Mouse (Mus musculus): ENCODE measurements around the gene Snrpg.
"Not testable (repeated sequence)": the region's sequence is repeated elsewhere in the genome, so short reads cannot be mapped to it uniquely, and the experiment has no call there.

The Snrpg gene

DNA sequence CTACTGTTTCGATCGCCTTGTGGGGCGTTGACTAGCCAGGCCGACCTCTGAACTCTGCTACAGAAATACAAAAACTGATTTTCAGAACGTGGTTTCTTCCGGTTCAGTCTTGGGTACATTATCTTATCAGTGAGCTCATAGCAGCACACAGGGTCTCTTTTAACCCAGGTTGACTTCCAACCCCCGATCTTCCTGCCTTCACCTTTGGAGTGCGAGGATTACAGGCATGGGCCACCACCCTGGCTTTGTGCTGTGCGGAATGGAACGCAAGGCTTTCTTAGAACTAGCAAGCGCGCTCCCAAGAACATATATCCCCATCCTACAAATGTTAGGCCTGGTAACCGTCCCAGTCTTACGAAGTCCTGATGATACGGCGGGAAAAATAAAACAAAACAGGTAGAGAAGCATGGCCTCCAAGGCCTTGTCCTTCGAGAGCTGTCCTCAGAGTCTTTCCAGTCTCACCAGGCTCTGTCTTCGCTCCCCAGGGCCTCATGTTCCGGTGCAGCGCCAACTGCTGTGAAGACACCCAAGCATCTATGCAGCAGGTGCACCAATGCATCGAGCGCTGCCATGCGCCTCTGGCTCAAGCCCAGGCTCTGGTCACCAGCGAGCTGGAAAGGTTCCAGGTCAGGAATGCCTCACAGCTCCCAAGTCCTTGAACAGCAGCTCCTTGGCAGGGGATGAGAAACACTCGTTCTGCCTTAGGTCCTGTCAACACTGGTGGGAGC, 4.8 kb upstream of the Snrpg start:
- in situ Hi-C loops (cut with MboI): loop anchor here (10.0 to 25.0 kb wide), 2 partner anchors 229 to 401 kb away; partner anchors contain the start of gene Dusp11

DNA sequence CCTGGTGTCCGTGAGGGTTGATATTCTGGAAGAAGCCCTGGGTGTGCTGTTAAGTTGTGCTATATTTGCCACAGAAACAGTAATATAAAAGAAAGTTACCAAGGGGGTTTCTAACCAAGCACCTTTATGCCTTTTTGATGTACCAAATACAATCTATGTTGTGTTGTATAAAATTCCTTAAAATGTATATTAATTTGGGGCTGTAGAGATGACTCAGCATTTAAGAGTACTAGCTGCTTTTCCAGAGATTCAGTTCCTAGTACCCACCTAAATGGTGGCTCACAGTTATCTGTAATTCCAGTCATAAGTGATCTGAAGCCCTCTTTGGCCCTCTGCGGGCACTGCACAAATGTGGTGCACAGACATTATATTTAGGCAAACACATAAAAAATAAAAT, 4.3 kb upstream of the Snrpg start:
- in situ Hi-C loops (cut with MboI): loop anchor here (10.0 to 25.0 kb wide), 2 partner anchors 230 to 402 kb away; partner anchors contain the start of gene Dusp11

DNA sequence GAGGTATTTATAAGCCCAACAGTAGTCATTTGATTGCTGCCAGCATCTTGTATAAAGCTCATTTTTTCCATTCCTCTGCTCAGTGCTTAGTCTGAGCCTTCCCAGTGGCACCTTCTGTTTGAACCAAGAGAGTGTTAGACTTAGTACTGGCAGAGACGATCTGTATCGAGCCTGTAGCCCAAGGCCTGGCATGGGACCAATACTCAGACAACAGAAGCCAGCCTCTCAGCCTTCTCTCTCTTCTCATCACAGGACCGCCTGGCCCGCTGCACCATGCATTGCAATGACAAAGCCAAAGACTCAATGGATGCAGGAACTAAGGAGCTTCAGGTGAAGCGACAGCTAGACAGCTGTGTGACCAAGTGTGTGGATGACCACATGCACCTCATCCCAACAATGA, 2.6 kb upstream of the Snrpg start:
- in situ Hi-C loops (cut with MboI): loop anchor here (10.0 to 25.0 kb wide), 2 partner anchors 231 to 404 kb away; partner anchors contain the start of gene Dusp11

DNA sequence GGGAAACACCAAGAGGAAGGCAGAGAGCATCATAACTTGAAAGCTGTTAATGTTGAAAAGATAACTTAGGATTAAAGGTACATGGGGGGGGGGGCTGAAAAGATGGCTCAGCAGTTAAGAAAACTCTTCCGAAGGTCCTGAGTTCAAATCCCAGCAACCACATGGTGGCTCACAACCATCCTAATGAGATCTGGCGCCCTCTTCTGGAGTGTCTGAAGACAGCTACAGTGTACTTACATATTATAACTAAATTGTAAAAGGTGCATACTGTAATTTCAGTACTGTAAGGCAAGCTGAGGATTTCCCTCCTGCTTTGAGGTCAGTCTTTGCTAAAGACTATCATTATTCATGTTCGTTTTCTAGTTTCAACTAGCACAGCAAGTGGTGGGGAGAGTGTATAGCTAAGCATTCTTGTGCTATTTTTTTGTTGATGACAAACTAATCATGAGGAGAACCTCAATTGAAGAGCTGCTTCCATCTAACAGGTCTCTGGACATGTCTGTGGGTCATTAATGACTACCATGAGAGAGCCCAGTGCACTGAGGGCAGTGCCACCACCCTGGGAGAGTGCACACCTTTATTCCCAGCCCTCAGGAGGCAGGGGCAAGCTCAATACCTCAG, 901 bp upstream of the Snrpg start:
- in situ Hi-C loops (cut with MboI): loop anchor here (25.0 kb wide), 1 partner anchor 233 kb away; no protein-coding TSS in a partner anchor

DNA sequence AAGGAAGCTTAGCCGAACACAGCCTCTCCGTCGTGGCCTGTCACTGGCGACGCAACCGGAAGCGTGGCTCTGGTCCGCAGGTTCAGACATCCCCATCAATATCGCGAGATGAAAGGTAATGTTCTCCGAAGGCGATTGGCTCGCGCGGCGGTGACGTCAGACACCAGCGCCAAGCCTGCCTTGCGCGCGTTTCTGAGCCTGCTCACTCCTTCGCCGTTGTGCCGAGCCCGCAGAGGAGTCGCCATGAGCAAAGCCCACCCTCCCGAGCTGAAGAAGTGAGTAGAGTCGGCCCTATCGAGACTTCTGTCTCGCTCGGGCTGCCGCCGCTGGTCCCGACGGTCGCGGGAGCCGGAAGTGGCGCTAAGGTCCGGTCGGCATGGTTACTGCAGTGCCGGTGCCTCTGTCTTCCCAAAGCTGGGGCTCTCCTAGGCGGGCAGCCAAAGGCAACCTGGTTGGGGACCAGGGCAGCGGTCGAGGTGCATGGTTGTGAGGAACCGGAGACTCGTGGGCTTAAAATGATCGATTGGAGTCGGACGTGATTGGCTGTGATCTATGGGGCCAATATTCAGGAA, 322 bp downstream of the Snrpg start:
- in situ Hi-C loops (cut with MboI): loop anchor here (25.0 kb wide), 1 partner anchor 234 kb away; no protein-coding TSS in a partner anchor

DNA sequence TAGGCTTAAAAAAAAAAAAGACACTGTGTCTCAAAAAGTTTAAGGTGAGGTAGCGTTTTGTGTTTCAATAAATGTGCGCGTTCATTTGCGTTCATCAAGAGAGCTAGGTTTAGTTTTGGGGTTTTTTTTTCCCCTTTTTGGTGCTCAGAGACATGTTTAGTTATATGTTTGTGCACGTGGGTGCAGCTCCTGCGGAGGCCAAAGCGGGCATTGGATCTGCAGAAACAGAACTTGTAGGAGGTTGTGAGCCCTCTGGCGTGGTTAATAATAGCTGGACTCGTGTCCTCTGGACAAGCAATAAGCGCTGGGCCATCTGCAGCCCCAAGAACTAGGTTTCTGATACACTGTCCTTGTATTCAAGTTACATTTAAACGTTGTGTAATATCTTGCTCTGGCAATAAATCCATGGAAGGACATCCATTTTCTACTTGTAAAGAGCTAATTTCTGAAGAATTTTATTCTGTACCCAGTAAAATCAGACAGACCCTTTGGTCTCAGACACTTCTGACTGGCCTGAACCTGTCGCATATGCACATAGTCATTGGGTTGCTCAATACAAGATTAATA, 929 bp downstream of the Snrpg start:
- in situ Hi-C loops (cut with MboI): loop anchor here (25.0 kb wide), 1 partner anchor 235 kb away; no protein-coding TSS in a partner anchor

DNA sequence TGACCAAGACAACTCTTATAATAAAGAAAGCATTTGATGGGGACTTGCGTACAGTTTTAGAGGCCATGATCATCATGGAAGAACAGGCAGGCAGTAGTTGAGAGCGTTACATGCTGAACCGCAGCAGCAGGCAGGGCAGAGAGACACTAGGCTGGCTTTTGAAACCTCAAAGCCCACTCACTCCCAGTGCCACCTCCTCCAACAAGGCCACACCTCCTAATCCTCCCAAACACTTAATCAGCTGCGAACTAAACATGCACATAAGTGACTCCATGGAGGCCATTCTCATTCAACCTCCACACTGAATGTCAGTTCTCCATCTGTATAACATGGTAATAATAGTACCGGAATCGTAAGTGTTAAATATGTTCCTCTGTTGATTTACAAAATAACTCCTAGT, 2.5 kb downstream of the Snrpg start:
- in situ Hi-C loops (cut with MboI): loop anchor here (25.0 kb wide), 1 partner anchor 236 kb away; no protein-coding TSS in a partner anchor

DNA sequence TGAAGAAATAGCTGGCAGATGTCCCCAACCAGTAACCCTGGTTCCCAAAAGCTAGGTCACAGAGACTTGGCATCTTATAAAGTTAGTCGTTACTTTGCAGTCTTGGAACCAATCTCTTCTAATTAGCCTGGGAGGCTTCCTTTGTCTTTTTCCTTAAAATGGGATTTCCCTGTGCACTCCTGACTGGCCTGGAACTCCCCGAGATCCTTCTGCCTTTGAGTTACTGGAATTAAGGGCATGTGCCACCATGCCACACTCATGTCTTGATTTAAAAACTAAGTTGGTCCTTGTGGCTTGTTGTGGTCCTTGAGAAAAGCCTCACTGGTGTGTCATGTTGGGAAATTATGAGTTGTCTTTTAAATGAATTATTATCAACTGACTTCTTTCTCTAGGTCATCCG, 7.2 kb downstream of the Snrpg start:
- in situ Hi-C loops (cut with MboI): no loop called here

DNA sequence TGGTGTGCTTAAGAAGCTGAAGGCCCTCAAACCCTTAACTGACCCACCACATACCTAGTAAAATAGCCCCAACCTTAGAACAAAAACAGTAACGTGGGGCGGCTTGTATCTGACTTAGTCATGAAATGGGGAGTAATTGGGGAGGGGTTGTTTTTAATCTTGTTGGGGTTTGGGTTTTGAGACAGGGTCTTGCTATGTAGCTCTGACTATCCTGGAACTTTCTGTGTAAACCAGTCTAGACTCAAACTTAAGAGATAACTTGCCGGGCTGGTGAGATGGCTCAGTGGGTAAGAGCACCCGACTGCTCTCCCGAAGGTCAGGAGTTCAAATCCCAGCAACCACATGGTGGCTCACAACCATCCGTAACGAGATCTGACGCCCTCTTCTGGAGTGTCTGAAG, 9.0 kb downstream of the Snrpg start:
- in situ Hi-C loops (cut with MboI): not testable (repeated sequence)

DNA sequence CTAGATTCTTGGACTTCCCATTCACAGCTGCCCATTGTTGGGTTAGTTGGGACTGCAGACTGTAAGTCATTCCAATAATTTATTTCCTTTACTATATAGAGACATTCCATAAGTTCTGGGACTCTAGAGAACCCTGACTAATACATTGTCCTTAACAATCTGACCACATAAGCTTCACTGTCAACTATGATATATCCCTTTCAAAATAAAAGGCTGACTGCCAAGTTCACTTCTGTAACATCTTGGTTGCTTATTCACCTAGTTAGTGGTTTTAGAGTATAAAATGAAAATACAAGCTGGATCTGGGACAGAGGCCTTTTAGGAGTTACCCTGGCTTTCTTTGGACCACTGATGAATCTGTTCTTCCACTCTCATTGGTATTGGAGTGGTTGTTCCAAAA, 11.4 kb downstream of the Snrpg start:
- in situ Hi-C loops (cut with MboI): no loop called here

DNA sequence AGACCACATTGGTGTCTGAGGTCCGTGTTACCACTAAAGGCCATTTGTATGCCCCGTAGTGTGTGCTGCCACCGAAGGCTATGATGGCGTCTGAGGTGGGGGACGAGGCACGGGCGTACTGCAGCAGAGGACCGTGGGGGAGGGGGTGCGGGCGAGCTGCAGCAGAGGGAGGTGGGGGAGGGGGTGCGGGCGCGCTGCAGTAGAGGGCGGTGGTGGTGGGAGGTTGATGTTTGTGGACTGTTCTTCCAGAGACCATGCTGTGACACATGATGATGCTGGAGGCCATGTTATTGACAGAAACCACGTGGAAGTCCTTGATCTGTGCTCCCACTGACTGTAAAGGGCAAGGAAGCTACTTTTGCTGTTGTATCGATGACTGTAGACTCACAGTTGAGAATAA, 12.3 kb downstream of the Snrpg start:
- in situ Hi-C loops (cut with MboI): no loop called here

DNA sequence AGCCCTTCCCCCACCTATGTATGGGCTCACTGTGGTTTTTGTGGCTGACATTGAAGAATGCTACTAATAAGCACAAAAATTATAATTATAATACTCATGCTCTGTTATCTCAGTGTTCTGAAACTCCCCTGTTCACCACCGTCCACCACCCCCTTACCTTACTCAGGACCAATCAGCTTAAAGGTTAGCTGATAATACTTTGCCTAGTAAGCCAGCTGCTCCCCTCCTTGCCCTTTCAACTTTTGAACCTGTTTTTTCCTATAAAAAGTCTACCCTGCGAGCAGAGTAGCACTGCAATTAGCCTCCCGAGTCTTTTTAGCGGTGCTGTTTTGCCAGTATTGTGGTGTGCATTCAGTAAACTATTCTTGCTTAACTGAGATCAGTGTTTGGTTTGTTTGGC, 13.6 kb downstream of the Snrpg start:
- in situ Hi-C loops (cut with MboI): no loop called here

DNA sequence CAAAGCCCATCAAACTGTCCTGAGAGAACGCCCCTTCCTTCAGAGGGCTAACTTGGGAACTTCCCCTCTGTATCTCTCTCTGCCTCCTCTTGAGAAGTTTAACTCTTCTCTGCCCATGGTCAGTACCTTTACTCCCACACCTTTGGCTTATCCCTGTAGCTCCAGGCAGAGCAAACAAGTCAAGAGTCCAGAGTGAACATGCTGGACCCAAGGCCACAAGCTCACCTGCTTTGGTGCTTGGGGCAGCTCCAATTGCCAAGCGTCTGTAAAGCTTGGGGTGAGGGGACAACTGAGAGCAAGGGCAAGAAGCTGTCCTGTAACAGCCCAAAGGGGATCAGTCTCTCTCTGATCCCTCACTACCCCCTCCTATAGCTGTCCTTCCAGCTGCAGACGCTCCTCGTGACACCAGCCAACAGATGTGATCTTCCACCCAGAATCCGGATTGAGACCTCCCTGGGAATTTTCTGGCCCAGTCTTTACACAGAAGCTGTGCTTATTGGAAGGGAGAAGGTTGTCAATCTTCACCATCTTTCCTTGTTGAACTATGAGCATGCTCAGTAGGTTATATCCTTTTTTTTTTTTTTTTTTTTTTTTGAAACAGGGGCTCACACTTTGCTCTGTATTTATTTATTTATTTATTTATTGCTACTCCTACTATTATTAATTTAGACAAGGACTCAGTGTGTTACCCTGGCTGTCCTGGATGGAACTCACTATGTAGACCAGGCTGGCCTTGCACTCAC, 14.4 kb downstream of the Snrpg start:
- in situ Hi-C loops (cut with MboI): no loop called here

DNA sequence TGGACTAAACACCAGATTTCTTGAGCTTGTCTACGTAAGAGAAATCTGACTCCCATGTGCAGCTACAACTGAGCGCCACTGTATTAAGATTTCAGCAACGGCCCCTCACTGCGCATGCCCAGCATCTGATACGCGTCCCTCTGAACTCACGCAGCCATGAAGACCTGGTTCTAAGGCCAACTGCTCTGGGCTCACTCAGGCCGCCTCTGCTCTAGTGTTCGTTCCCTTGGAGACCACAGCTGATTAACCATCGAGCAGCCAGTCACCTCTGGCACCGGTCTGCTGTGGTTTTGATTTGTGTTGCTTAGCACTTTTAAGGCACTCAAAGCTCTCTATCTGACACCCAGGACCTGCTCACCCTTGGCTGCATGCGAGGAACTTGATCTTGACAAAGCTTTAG, 16.2 kb downstream of the Snrpg start:
- in situ Hi-C loops (cut with MboI): no loop called here

DNA sequence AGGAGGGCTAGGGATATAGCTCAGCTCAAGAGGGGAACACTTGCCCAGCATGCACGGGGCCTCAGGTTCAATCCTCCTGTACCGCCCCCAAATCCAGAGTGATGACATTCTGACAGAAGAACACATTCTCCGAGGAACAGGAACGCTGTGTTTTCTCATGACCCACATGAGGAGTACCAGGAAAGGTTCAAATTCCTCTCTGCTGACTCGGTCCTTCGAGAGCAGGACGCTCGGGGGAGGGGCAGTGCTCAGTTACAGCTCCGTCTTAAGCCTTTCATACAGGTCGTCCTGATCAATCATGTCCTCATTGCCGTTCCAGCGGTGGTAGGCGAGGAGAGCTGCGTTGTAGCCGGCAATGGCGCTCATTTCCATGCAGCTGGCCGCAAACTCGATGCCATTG, 17.4 kb downstream of the Snrpg start:
- in situ Hi-C loops (cut with MboI): no loop called here

DNA sequence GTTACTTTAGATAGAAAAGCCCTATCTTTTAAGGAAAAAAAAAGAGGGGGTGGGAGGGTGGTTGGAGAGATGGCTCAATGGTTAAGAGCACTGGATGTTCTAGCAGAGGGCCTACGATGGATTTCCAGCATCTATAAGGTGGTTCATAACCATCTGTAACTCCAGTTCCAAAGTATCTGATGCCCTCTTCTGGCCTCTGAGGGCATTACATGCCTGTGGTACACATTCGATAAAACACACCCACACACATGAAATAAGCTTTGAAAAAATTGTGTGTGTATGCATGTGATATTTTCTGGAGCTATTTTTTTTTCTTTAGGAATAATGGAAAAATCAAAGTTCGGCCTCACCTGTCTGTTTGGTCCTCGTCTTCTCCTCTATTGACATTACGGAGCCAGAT, 20.2 kb downstream of the Snrpg start:
- in situ Hi-C loops (cut with MboI): no loop called here

DNA sequence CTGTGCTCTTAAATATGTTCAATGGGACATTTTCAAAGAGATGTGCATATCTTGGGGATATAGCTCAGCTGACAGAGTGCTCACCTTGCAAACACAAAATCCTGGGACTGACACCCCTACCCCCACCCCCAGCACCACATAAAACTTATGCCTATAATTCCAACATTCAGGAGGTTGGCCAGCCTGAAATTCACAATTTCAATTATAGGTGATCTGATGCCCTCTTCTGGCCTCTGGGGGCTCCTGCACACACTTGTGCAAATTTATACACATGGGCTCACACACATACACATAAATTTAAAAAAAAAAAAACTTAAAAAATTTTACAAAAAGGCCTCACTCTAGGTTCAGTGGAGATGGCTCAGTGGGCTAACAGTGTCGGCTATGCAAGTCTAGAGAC, 22.1 kb downstream of the Snrpg start:
- in situ Hi-C loops (cut with MboI): no loop called here

DNA sequence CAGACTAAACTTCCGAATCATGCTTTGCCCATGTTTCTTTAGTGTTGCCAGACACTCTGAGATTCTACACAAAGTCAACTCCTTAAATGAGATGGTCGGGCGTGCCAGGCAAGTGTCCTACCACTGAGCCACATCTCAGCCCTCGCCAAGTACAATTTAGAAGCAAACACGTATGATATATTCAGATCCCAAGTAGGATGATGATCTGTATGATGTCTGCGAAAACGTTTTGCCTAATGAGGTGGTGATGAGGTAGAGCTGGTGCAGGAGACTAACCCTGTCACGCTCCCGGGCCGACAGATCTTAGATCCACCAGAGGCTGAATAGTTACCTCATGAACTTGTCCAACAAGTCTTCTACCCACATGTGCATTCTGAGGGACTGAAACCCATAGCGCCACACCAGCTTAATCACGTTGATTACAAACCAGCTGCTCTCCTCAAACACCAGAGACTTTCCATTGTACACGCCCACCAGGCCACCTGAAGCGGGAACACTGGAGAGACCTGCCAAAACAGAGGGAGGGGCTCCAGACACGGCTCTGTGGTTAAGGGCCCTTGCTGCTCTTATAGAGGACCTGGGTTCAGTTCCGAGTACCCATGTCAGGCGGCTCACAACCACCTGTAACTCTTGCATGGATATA, 23.1 kb downstream of the Snrpg start:
- in situ Hi-C loops (cut with MboI): no loop called here

DNA sequence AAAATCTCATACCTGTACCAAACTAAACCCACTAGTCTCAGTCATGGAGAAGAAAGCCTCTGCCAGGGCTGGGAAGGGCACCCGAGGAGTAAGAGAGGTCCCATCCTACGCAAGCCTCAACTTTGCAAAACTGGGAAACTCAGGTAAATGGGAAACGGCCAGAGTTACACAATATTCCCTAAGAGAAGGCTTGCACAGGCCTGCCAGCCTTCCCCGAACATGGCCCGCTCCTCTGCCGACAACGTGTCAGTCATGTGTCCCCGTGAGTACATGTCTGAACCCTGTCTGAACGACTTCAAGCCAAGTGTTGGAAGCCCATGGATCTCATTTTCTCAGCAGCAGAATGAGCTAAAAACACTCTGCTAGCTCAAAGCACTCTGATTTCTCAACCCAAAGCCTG, 23.9 kb downstream of the Snrpg start:
- in situ Hi-C loops (cut with MboI): no loop called here

DNA sequence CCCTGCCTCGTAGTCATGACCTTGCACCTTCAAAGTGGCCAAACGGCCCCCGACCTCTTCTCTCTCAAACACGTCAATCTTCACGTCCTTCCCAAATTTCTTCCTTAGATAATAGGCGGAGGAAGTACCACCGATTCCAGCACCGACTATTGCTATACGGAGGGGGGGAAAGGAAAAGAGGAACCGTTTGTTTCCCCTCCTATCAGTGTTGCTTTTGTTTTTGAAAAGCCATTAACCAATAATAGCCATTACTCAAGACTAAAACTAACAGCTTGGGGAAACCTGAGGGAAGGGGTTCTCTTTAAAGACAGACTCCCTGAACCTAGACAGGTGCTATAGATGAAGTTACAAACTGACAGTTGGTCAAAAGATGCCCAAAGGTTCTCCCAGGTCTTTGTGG, 24.9 kb downstream of the Snrpg start:
- in situ Hi-C loops (cut with MboI): no loop called here

DNA sequence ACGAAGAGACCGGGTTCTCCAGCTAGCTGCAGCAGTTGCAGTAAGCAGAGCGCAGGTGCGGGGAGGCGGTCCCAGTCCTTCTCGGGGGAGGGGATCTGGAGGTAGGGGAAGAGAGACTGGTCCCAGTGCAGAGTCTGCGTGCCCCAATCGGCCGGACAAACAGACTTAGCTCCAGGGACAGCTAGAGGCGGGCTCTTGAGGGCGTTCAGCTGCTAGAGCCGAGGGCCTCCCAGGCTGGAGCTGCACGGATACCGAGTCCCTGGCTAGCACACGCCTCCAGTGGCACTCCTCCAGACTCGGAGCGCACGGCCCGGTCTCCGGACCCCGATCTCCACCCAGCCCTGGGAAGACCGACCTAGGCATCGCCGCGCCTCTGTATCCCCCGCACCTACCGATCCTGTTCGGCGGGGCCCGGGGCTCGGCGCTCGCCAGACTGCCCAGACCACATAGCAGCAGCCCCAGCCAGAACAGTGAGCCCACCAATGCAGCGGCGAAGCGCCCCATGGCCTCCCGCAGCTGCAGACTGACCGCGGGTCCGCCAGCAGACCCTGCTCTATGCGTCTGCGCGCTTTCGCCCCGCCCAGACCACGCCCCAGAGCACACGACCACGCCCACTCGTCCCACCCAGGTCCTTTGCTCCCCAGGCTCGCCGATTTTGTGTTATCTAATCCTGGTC, 25.6 kb downstream of the Snrpg start, which contains the start of gene Pcyox1:
Gene Pcyox1, minus strand, starts transcription at position 574 of the 676 bp plus-strand sequence.
- in situ Hi-C loops (cut with MboI): no loop called here
